Mouse (Mus musculus) thymus, adult 2 months (tissue): ENCODE results near the gene Mpzl3.

Source experiments
- CTCF ChIP-seq: fragments of 200-500 bp; IDR thresholded peaks from 2 replicates; pipeline ENCODE4 v1.5.1; 2012; ENCODE audit warnings: mild to moderate bottlenecking, control low read depth, low read length, moderate library complexity, borderline replicate concordance; ENCODE audit not compliant: control insufficient read depth, poor library complexity, insufficient read depth; ENCODE audit errors: extremely low read depth
- POLR2A ChIP-seq: fragments of 200-500 bp; IDR thresholded peaks from 2 replicates; pipeline ENCODE4 v1.6.1; 2012; ENCODE audit warnings: mild to moderate bottlenecking, low read length, control low read depth, moderate library complexity; ENCODE audit not compliant: control insufficient read depth, poor library complexity, insufficient read depth; ENCODE audit errors: extremely low read depth

DNA sequence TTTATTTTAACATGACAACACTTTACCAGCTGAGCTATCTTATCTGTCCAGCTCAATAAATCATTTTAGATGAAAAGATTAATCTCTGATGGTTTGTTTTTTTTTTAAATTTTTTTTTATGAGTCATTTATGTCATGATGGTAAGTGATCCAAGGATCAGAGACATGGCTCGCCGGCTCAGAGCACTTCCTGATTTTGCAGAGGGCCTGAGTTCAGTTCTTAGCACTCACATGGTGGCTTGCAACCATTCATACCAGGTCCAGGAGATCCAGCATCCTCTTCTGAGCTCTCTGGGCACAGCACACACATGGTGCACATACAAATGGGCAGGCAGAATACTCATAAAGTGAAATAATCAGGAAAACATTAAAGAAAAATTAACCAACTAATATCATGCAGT, 4.7 kb upstream of the Mpzl3 start:
- TF ChIP-seq CTCF, result no peak
- TF ChIP-seq POLR2A, result no peak
